Mouse (Mus musculus) monocyte, adult 2 months (primary cell): ENCODE measurements around the gene Scn3a.

Source experiments
- DNase-seq, 2 experiments: peaks; one replicate each; pipeline ENCODE4 v3.0.0; 2022; ENCODE audit warnings: low spot score in 2 of 2, low read depth in 1 of 2

Gene Scn3a

GRCm38 (mm10) chr2:65414237-65414636 lies 153.2 kb downstream of the Scn3a start:
- DNase-seq: no peak

GRCm38 (mm10) chr2:65413746-65414145 lies 153.7 kb downstream of the Scn3a start:
- DNase-seq: no peak
